Comparison of ENCODE assay signal across 30 mouse cellular contexts in genomic region chr4:92054899-92055298, GRCm38 (mm10).
"Had no signal": no experiment of that assay in that cellular context is flagged by ENCODE, and none has a peak within 500 bp of the region (broad histone marks: within the 10 kb centered on the region; RNA-seq: fewer than 3 reads in every experiment).

No protein-coding gene starts in this region.

- H3K27ac ChIP-seq: heart, embryonic 13.5 days; heart, embryonic 15.5 days; hindbrain, embryonic 10.5 days; hindbrain, embryonic 12.5 days; hindbrain, embryonic 13.5 days; hindbrain, embryonic 14.5 days; hindbrain, embryonic 15.5 days; hindbrain, postnatal 0 days; intestine, embryonic 15.5 days; kidney, embryonic 15.5 days; kidney, postnatal 0 days; layer of hippocampus, adult 2 months; left cerebral cortex, adult 2 months had no signal

- H3K36me3 ChIP-seq: heart, embryonic 12.5 days; heart, embryonic 13.5 days; heart, embryonic 15.5 days; hindbrain, embryonic 10.5 days; hindbrain, embryonic 12.5 days; hindbrain, embryonic 13.5 days; hindbrain, embryonic 15.5 days; intestine, embryonic 15.5 days; kidney, embryonic 15.5 days had no signal

- DNase-seq: heart, postnatal 10 days; heart, postnatal 14 days; heart, postnatal 36 days; heart, postnatal 4 days; kidney, adult 11 months; kidney, adult 18-20 months; kidney, adult 2 months; kidney, adult 8-10 months; kidney, adult 9 months; kidney, postnatal 10 days; kidney, postnatal 14 days; kidney, postnatal 25 days; kidney, postnatal 36 days; kidney, postnatal 4 days; layer of hippocampus, adult 9-11 months; layer of hippocampus, postnatal 36 days had no signal

- H3K9me3 ChIP-seq: heart, embryonic 12.5 days; heart, embryonic 13.5 days; heart, embryonic 15.5 days; hindbrain, embryonic 10.5 days; hindbrain, embryonic 12.5 days; hindbrain, embryonic 13.5 days; hindbrain, embryonic 15.5 days; intestine, embryonic 15.5 days; kidney, embryonic 15.5 days had no signal

- H3K4me1 ChIP-seq: heart, embryonic 12.5 days; heart, embryonic 13.5 days; heart, embryonic 15.5 days; hindbrain, embryonic 10.5 days; hindbrain, embryonic 12.5 days; hindbrain, embryonic 13.5 days; hindbrain, embryonic 15.5 days; intestine, embryonic 15.5 days; kidney, embryonic 15.5 days had no signal

- H3K4me3 ChIP-seq: heart, embryonic 12.5 days; heart, embryonic 13.5 days; heart, embryonic 15.5 days; hindbrain, embryonic 10.5 days; hindbrain, embryonic 12.5 days; hindbrain, embryonic 13.5 days; hindbrain, embryonic 15.5 days; intestine, embryonic 15.5 days; kidney, embryonic 15.5 days; layer of hippocampus, adult 2 months; left cerebral cortex, adult 2 months had no signal

- H3K27me3 ChIP-seq: heart, embryonic 12.5 days; heart, embryonic 13.5 days; heart, embryonic 15.5 days; hindbrain, embryonic 12.5 days; hindbrain, embryonic 13.5 days; hindbrain, embryonic 15.5 days; intestine, embryonic 15.5 days; kidney, embryonic 15.5 days had no signal

- H3K9ac ChIP-seq: heart, embryonic 12.5 days; heart, embryonic 13.5 days; heart, embryonic 15.5 days; hindbrain, embryonic 12.5 days; hindbrain, embryonic 13.5 days; hindbrain, embryonic 14.5 days; hindbrain, embryonic 15.5 days; intestine, embryonic 15.5 days; kidney, embryonic 15.5 days had no signal
